In genomic region chr11:53759545-53760406, GRCm38 (mm10) we compare ENCODE assay signal across 10 mouse cellular contexts. TPM values are rescaled to one million over a fixed set of nuclear protein-coding genes. Genes with fewer than 3 reads are reported as not detected.
A peak's percentile ranks its signal among the peaks of the same experiment; 100 is the strongest.
DNase-seq lines count a peak whose midpoint lies in the region; ATAC-seq lines count a peak whose summit lies in the region.
"Had no signal": no experiment of that assay in that cellular context is flagged by ENCODE, and none has a peak within 500 bp of the region (broad histone marks: within the 10 kb centered on the region; RNA-seq: fewer than 3 reads in every experiment).

No protein-coding gene starts in this region.

- WGBS in hindbrain, embryonic 10.5 days = 5% methylated on average over 22 of the region's 22 CpGs
- WGBS in hindbrain, embryonic 16.5 days = 9% methylated on average over 22 of the region's 22 CpGs
- WGBS in intestine, embryonic 15.5 days = 21% methylated on average over 22 of the region's 22 CpGs

- peaks cover 45% of the 10 kb centered on the region for H3K4me1 ChIP-seq in hindbrain, embryonic 10.5 days (replicated peaks)
- H3K4me1 ChIP-seq in hindbrain, embryonic 16.5 days (ENCODE audit: control insufficient read depth, insufficient read depth, low read depth, low read length) = peaks cover 25% of the 10 kb centered on the region
- H3K4me1 ChIP-seq in intestine, embryonic 15.5 days (replicated peaks) = peaks cover 65% of the 10 kb centered on the region

- peak overlapping the region; percentile 25 for H3K4me3 ChIP-seq in hindbrain, embryonic 10.5 days
- H3K4me3 ChIP-seq in hindbrain, embryonic 16.5 days (ENCODE audit: low read length) = no peak overlapping the region
- no peak overlapping the region for H3K4me3 ChIP-seq in intestine, embryonic 15.5 days (replicated peaks)

- H3K27ac ChIP-seq in hindbrain, embryonic 10.5 days = no peak overlapping the region
- H3K27ac ChIP-seq in hindbrain, embryonic 16.5 days (ENCODE audit: low read depth, low read length) = no peak overlapping the region
- H3K27ac ChIP-seq in intestine, embryonic 15.5 days = peak overlapping the region; percentile 82

- no peak overlapping the region for H3K9ac ChIP-seq in hindbrain, embryonic 16.5 days (ENCODE audit: low read depth, low read length)
- H3K9ac ChIP-seq in intestine, embryonic 15.5 days = 0 out of 2 replicates have a peak overlapping the region, but pooled peaks have one; percentile 3

- H3K9me3 ChIP-seq in hindbrain, embryonic 10.5 days = no peaks in the 10 kb centered on the region
- H3K9me3 ChIP-seq in hindbrain, embryonic 16.5 days (ENCODE audit: control insufficient read depth, low read length) = no peaks in the 10 kb centered on the region
- no peaks in the 10 kb centered on the region for H3K9me3 ChIP-seq in intestine, embryonic 15.5 days

- peaks cover 67% of the 10 kb centered on the region for H3K27me3 ChIP-seq in hindbrain, embryonic 10.5 days (ENCODE audit: insufficient read depth, poor library complexity, severe bottlenecking)
- peaks cover 15% of the 10 kb centered on the region for H3K27me3 ChIP-seq in hindbrain, embryonic 16.5 days (replicated peaks; ENCODE audit: control insufficient read depth, insufficient read depth, low read length)
- H3K27me3 ChIP-seq in intestine, embryonic 15.5 days (replicated peaks) = no peaks in the 10 kb centered on the region

- no peaks in the 10 kb centered on the region for H3K36me3 ChIP-seq in hindbrain, embryonic 10.5 days
- no peaks in the 10 kb centered on the region for H3K36me3 ChIP-seq in hindbrain, embryonic 16.5 days (ENCODE audit: control insufficient read depth, insufficient read depth, low read length)
- no peaks in the 10 kb centered on the region for H3K36me3 ChIP-seq in intestine, embryonic 15.5 days

- no peak overlapping the region; the same call in 1 of the 2 replicates for H3K4me2 ChIP-seq in hindbrain, embryonic 16.5 days (ENCODE audit: low read length)
- H3K4me2 ChIP-seq in intestine, embryonic 15.5 days (replicated peaks) = peak overlapping the region; percentile 22

- ATAC-seq in hindbrain, embryonic 16.5 days = no peak
- ATAC-seq in intestine, embryonic 15.5 days = peak; percentile 47

- DNase-seq in hindbrain, embryonic 10.5 days (ENCODE audit: low spot score) = peak; percentile 33
- DNase-seq in 3T3-L1 (ENCODE audit: low read depth, low spot score) (peak; percentile 24), R1 (ENCODE audit: low read depth, low spot score) (peak; percentile 89)
- no peak for DNase-seq in frontal cortex, adult 2 months (ENCODE audit: extremely low spot score in 1 of 2, low spot score in 1 of 2)
- DNase-seq in layer of hippocampus, adult 9-11 months = no peak
- no peak for DNase-seq in adrenal gland, adult 18-20 months (ENCODE audit: low spot score in 2 of 2)
- DNase-seq: cerebellum, adult 9-11 months; lung, postnatal 36 days had no signal

RNA-seq across cellular contexts. Expression of gene Irf1, which starts 10.0 kb away (rescaled TPM):
- polyA plus RNA-seq in hindbrain, embryonic 10.5 days (2016; fragmentation: Nextera tagmentation; extraction: Ambion mirVana) = 3.6 and 4.2 TPM in 2 replicates
- 3.5 and 3.9 TPM in 2 replicates for polyA plus RNA-seq in hindbrain, embryonic 16.5 days (2015; fragmentation: Nextera tagmentation; extraction: Ambion mirVana)
- 43.5 and 45.9 TPM in 2 replicates for polyA plus RNA-seq in intestine, embryonic 15.5 days (2015; fragmentation: Nextera tagmentation; extraction: Ambion mirVana)
- 11.8 and 14.1 TPM in 2 replicates for polyA plus RNA-seq in frontal cortex, adult 2 months (2012; rRNA removed)
- total RNA-seq in adrenal gland, adult 18-20 months (2021) = 10 to 100 TPM; 21.2 to 44.2 TPM

RNA-seq across cellular contexts. Expression of gene Gm17334, which starts 13.2 kb away (rescaled TPM):
- not detected in 2 replicates for polyA plus RNA-seq in hindbrain, embryonic 10.5 days (2016; fragmentation: Nextera tagmentation; extraction: Ambion mirVana)
- polyA plus RNA-seq in hindbrain, embryonic 16.5 days (2015; fragmentation: Nextera tagmentation; extraction: Ambion mirVana) = not detected in 2 replicates
- 0.26 and 0.32 TPM in 2 replicates for polyA plus RNA-seq in intestine, embryonic 15.5 days (2015; fragmentation: Nextera tagmentation; extraction: Ambion mirVana)
- 0.64 and 1.3 TPM in 2 replicates for polyA plus RNA-seq in frontal cortex, adult 2 months (2012; rRNA removed)
- under 1 TPM in 1 of 2 experiments, not detected in 1; 0.80 TPM for total RNA-seq in adrenal gland, adult 18-20 months (2021)

RNA-seq across cellular contexts. Expression of gene Il5, which starts 39.2 kb away (rescaled TPM):
- polyA plus RNA-seq in hindbrain, embryonic 10.5 days (2016; fragmentation: Nextera tagmentation; extraction: Ambion mirVana) = not detected in 2 replicates
- polyA plus RNA-seq in hindbrain, embryonic 16.5 days (2015; fragmentation: Nextera tagmentation; extraction: Ambion mirVana) = not detected in 2 replicates
- not detected in 2 replicates for polyA plus RNA-seq in intestine, embryonic 15.5 days (2015; fragmentation: Nextera tagmentation; extraction: Ambion mirVana)
- 0.21 and 0.44 TPM in 2 replicates for polyA plus RNA-seq in frontal cortex, adult 2 months (2012; rRNA removed)
- total RNA-seq in adrenal gland, adult 18-20 months (2021) = not detected

RNA-seq across cellular contexts. Expression of gene Rad50, which starts 52.7 kb away (rescaled TPM):
- 13.7 and 21.9 TPM in 2 replicates for polyA plus RNA-seq in hindbrain, embryonic 10.5 days (2016; fragmentation: Nextera tagmentation; extraction: Ambion mirVana)
- 11.7 and 12.3 TPM in 2 replicates for polyA plus RNA-seq in hindbrain, embryonic 16.5 days (2015; fragmentation: Nextera tagmentation; extraction: Ambion mirVana)
- polyA plus RNA-seq in intestine, embryonic 15.5 days (2015; fragmentation: Nextera tagmentation; extraction: Ambion mirVana) = 30.9 and 35.4 TPM in 2 replicates
- 6.9 and 7.1 TPM in 2 replicates for polyA plus RNA-seq in frontal cortex, adult 2 months (2012; rRNA removed)
- 10 to 100 TPM in 1 of 2 experiments, 1 to 10 TPM in 1; 8.3 to 12.0 TPM for total RNA-seq in adrenal gland, adult 18-20 months (2021)

Comparison
In these comparisons a context has a peak if more than half of its experiments do, and no peak if none do; other contexts are left out.
1. DNase-seq: peak in hindbrain, embryonic 10.5 days (single experiment), 3T3-L1 (single experiment) and R1 (single experiment); none in frontal cortex, adult 2 months (0 of 2), layer of hippocampus, adult 9-11 months (single experiment) and adrenal gland, adult 18-20 months (0 of 2).